Mouse (Mus musculus) ovary, adult 18-20 months (tissue): ENCODE data around the gene Prl2c2.
"Not testable (repeated sequence)": the region's sequence is repeated elsewhere in the genome, so short reads cannot be mapped to it uniquely, and the experiment has no call there.

Source experiments
- DNase-seq: peaks from one replicate; pipeline ENCODE4 v3.0.0; 2022; ENCODE audit warnings: low spot score, mixed read lengths

Prl2c2 gene

GRCm38 (mm10) chr13:13005283-13005682, at the start of gene Prl2c2:
Prl2c2 (minus strand) TSS chr13:13005383.
- not testable (repeated sequence) for DNase-seq

GRCm38 (mm10) chr13:13025872-13026271, 20.7 kb upstream of the Prl2c2 start:
- not testable (repeated sequence) for DNase-seq

- DNase-seq: not testable (repeated sequence)
Observed at GRCm38 (mm10) chr13:13013993-13014549, 8.9 kb upstream of the Prl2c2 start.
